12 mouse cellular contexts compared by ENCODE assay signal in genomic region chr13:99754251-99754652, GRCm38 (mm10).
A peak's percentile ranks its signal among the peaks of the same experiment; 100 is the strongest.
DNase-seq lines count a peak whose midpoint lies in the region; ATAC-seq lines count a peak whose summit lies in the region.
"Had no signal": no experiment of that assay in that cellular context is flagged by ENCODE, and none has a peak within 500 bp of the region (broad histone marks: within the 10 kb centered on the region; RNA-seq: fewer than 3 reads in every experiment).

No protein-coding gene starts in this region.

- H3K27me3 ChIP-seq in liver, embryonic 16.5 days (ENCODE audit: control insufficient read depth, insufficient read depth, low read depth, low read length) = no peaks in the 10 kb centered on the region

- peak overlapping the region; percentile 92 for H3K27ac ChIP-seq in liver, embryonic 16.5 days (ENCODE audit: low read length)

- H3K4me3 ChIP-seq in liver, embryonic 16.5 days (ENCODE audit: low read depth, low read length) = 0 out of 2 replicates have a peak overlapping the region, but pooled peaks have one; percentile 8

- intact Hi-C loops in left cerebral cortex, postnatal 4 days (cut with DNase I) = loop anchor here (10.0 kb wide), 1 partner anchor 239 kb away; the partner anchor contains the start of gene Map1b
- intact Hi-C loops in left cerebral cortex, postnatal 36 days (cut with DNase I) = no loop called here

- peak; percentile 19 to 37 for DNase-seq in cerebellum, postnatal 10 days
- DNase-seq in cerebellum, adult 9-10 months = no peak
- DNase-seq in left cerebral cortex, postnatal 4 days = peak; percentile 26
- DNase-seq in left cerebral cortex, postnatal 36 days (ENCODE audit: low spot score in 2 of 2) = no peak
- peak; percentile 92 for DNase-seq in c-Kit-positive CD71-positive TER-119-negative erythroid progenitor cells, embryonic 14.5 days (ENCODE audit: low read depth)
- no peak for DNase-seq in embryo, embryonic 10 days (ENCODE audit: low spot score)
- DNase-seq in kidney, adult 11 months = no peak
- DNase-seq: embryo, embryonic 11 days; gastrocnemius, postnatal 10 days; lung, postnatal 10 days had no signal

- H3K4me2 ChIP-seq in liver, embryonic 16.5 days (ENCODE audit: low read depth, low read length) = peak overlapping the region; percentile 55

- peaks cover 30% of the 10 kb centered on the region for H3K4me1 ChIP-seq in liver, embryonic 16.5 days (ENCODE audit: control insufficient read depth, low read depth, low read length)

- H3K9ac ChIP-seq in liver, embryonic 16.5 days (ENCODE audit: low read depth, low read length) = peak overlapping the region; percentile 55

- peak; percentile 99 for ATAC-seq in liver, embryonic 16.5 days (ENCODE audit: low read depth)
- ATAC-seq: inflammation-experienced regulatory T-cells, adult 6 months had no signal

- no peaks in the 10 kb centered on the region for H3K36me3 ChIP-seq in liver, embryonic 16.5 days (ENCODE audit: control insufficient read depth, insufficient read depth)

- 10% methylated on average over 5 of the region's 5 CpGs for WGBS in liver, embryonic 16.5 days (ENCODE audit: insufficient replicate concordance)

- H3K9me3 ChIP-seq in liver, embryonic 16.5 days (replicated peaks; ENCODE audit: control insufficient read depth, low read length) = no peaks in the 10 kb centered on the region

Comparison
In these comparisons a context has a peak if more than half of its experiments do, and no peak if none do; other contexts are left out.
1. DNase-seq: peak in cerebellum, postnatal 10 days (2 of 2), left cerebral cortex, postnatal 4 days (single experiment) and c-Kit-positive CD71-positive TER-119-negative erythroid progenitor cells, embryonic 14.5 days (single experiment); none in cerebellum, adult 9-10 months (single experiment), left cerebral cortex, postnatal 36 days (0 of 2), embryo, embryonic 10 days (single experiment) and kidney, adult 11 months (single experiment).